Mouse (Mus musculus) ovary, postnatal 36 days (tissue): ENCODE measurements around the gene Ripply3.
A peak's percentile ranks its signal among the peaks of the same experiment; 100 is the strongest.
"Not testable (repeated sequence)": the region's sequence is repeated elsewhere in the genome, so short reads cannot be mapped to it uniquely, and the experiment has no call there.

Experiments
- DNase-seq: peaks from one replicate; pipeline ENCODE4 v3.0.0; 2022; ENCODE audit warnings: low spot score, mixed read lengths

Ripply3 gene

GRCm38 (mm10) chr16:94314626-94315025, 13.6 kb upstream of the Ripply3 start:
- no peak for DNase-seq

GRCm38 (mm10) chr16:94315215-94315614, 13.0 kb upstream of the Ripply3 start:
- no peak for DNase-seq

GRCm38 (mm10) chr16:94317752-94318151, 10.5 kb upstream of the Ripply3 start:
- no peak for DNase-seq

- no peak for DNase-seq
These were observed 8.0 kb upstream of the Ripply3 start for GRCm38 (mm10) chr16:94320223-94320622.

- no peak for DNase-seq
These were observed 4.5 kb upstream of the Ripply3 start for GRCm38 (mm10) chr16:94323681-94324080.

- no peak for DNase-seq
These were observed 2.2 kb upstream of the Ripply3 start for GRCm38 (mm10) chr16:94326008-94326407.

GRCm38 (mm10) chr16:94328881-94329867, 954 bp downstream of the Ripply3 start:
- no peak for DNase-seq

- no peak for DNase-seq
These were observed 2.2 kb downstream of the Ripply3 start for GRCm38 (mm10) chr16:94330429-94330828.

GRCm38 (mm10) chr16:94331233-94331885, 3.1 kb downstream of the Ripply3 start:
- DNase-seq: no peak

- peak; percentile 49 for DNase-seq
These were observed 3.6 kb downstream of the Ripply3 start for GRCm38 (mm10) chr16:94331886-94332252.

- no peak for DNase-seq
These were observed 7.4 kb downstream of the Ripply3 start for GRCm38 (mm10) chr16:94335656-94336055.

- not testable (repeated sequence) for DNase-seq
These were observed 11.2 kb downstream of the Ripply3 start for GRCm38 (mm10) chr16:94339164-94340160.

- no peak for DNase-seq
These were observed 17.5 kb downstream of the Ripply3 start for GRCm38 (mm10) chr16:94345733-94346132.

- no peak for DNase-seq
These were observed 19.0 kb downstream of the Ripply3 start for GRCm38 (mm10) chr16:94347080-94347731.

GRCm38 (mm10) chr16:94348779-94349178, 20.6 kb downstream of the Ripply3 start:
- no peak for DNase-seq

GRCm38 (mm10) chr16:94349588-94350286, 21.5 kb downstream of the Ripply3 start:
- DNase-seq: no peak

GRCm38 (mm10) chr16:94350287-94350677, 22.1 kb downstream of the Ripply3 start:
- DNase-seq: no peak

- no peak for DNase-seq
These were observed 26.2 kb downstream of the Ripply3 start for GRCm38 (mm10) chr16:94354450-94354849.

- no peak for DNase-seq
These were observed 27.8 kb downstream of the Ripply3 start for GRCm38 (mm10) chr16:94356046-94356445.

GRCm38 (mm10) chr16:94356776-94357494, 28.7 kb downstream of the Ripply3 start:
- no peak for DNase-seq
